Mouse (Mus musculus) heart, adult 2 months (tissue): ENCODE results near the gene C2cd5.

Experiments
- CTCF ChIP-seq: fragments of 200-600 bp; IDR thresholded peaks from 2 replicates; pipeline ENCODE4 v1.8.1; 2022; ENCODE audit warnings: antibody characterized with exemption, mild to moderate bottlenecking, moderate library complexity
- EP300 ChIP-seq: fragments of 200-500 bp; IDR thresholded peaks from 2 replicates; pipeline ENCODE4 v1.6.1; 2011; ENCODE audit warnings: low read depth, low read length, control low read depth; ENCODE audit not compliant: insufficient read depth
- POLR2A ChIP-seq: fragments of 200-500 bp; IDR thresholded peaks from 2 replicates; pipeline ENCODE4 v1.6.1; 2011; ENCODE audit warnings: mild to moderate bottlenecking, low read depth, low read length, control low read depth; ENCODE audit not compliant: insufficient read depth

DNA sequence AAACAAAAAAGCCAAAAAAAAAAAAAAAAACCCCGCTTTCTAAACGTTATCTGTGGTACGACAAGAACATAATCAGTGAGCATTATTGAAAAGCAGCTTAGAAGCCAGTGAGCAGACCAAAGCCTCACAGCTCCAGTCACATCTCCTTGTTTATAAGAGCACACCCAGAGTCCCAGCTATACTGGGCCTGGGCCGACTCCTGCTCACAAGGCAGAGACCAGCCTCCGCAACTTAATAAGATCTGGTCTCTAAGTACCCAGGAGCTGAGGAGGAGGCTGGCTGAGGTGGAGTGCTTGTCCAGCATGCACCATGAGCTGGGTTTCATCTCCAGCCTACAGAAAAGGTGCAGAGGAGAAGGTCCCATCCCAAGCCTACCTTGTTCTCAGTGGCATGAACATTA, 29.9 kb downstream of the C2cd5 start:
- TF ChIP-seq EP300: no peak
- TF ChIP-seq CTCF: no peak
- no peak for TF ChIP-seq POLR2A
